Mouse (Mus musculus) hindbrain, postnatal 0 days (tissue): ENCODE data around the gene Myof. TPM values are rescaled to one million over a fixed set of nuclear protein-coding genes. Genes with fewer than 3 reads are reported as not detected.

Experiments used
- ATAC-seq: fragments of 200-750 bp; cut with Nextera tagmentation; 2 replicates; pipeline ENCODE4 v1.8.0; 2017; ENCODE audit warnings: mild to moderate bottlenecking, moderate TSS enrichment, moderate library complexity
- DNase-seq: peaks from one replicate; pipeline ENCODE4 v3.0.0-alpha.2; 2015; ENCODE audit warnings: low spot score
- H3K27ac ChIP-seq: fragments of 300-500 bp; sonication (generic); 2 replicates; pipeline ENCODE4 v1.5.1; 2014; ENCODE audit warnings: mild to moderate bottlenecking
- H3K27me3 ChIP-seq: fragments of 300-500 bp; sonication (generic); 2 replicates; pipeline ENCODE4 v1.6.1; 2014; ENCODE audit warnings: low read length, mixed read lengths; ENCODE audit not compliant: insufficient read depth
- H3K36me3 ChIP-seq: fragments of 300-500 bp; sonication (generic); 2 replicates; pipeline ENCODE4 v1.6.1; 2014; ENCODE audit warnings: low read length, mixed read lengths; ENCODE audit not compliant: insufficient read depth
- H3K4me1 ChIP-seq: fragments of 300-500 bp; sonication (generic); 2 replicates; pipeline ENCODE4 v1.6.1; 2014; ENCODE audit warnings: antibody characterized with exemption, low read length, mixed read lengths; ENCODE audit not compliant: insufficient read depth
- H3K4me2 ChIP-seq: fragments of 300-500 bp; sonication (generic); 2 replicates; pipeline ENCODE4 v1.6.1; 2014; ENCODE audit warnings: low read depth, mild to moderate bottlenecking, low read length, moderate library complexity, mixed read lengths
- H3K4me3 ChIP-seq: fragments of 300-500 bp; sonication (generic); 2 replicates; pipeline ENCODE4 v1.5.1; 2014; ENCODE audit warnings: low read length
- H3K9ac ChIP-seq: fragments of 300-500 bp; sonication (generic); replicated peaks from 2 replicates; pipeline ENCODE4 v1.6.1; 2014; ENCODE audit warnings: mild to moderate bottlenecking, low read length, moderate library complexity, mixed read lengths
- H3K9me3 ChIP-seq: fragments of 300-500 bp; sonication (generic); 2 replicates; pipeline ENCODE4 v1.6.1; 2016; ENCODE audit warnings: low read length, mixed read lengths
- CTCF ChIP-seq: IDR thresholded peaks from 2 replicates; pipeline ENCODE4 v1.5.1; 2016; ENCODE audit warnings: antibody characterized with exemption, control low read depth, low read depth
- WGBS: fragments of 180-500 bp; shearing (Covaris S2); extraction: QIAGEN DNeasy Blood & Tissue Kit; methylation state at CpG from one replicate; pipeline ENCODE4 v1.1.7; 2014; 5-methylcytosine and 5-hydroxymethylcytosine counted together
- polyA plus RNA-seq: library from polyadenylated mRNA; unstranded; fragments of >200 nt; fragmentation: Nextera tagmentation; extraction: Ambion mirVana; gene quantifications from 2 replicates; pipeline ENCODE4 v1.2.1, GENCODE M21; 2015
- total RNA-seq: library from RNA; depleted of rRNA; stranded (reverse); fragments of >200 nt; gene quantifications from 2 replicates; pipeline ENCODE4 v1.2.3, GENCODE M21; 2014

Myof gene
- total and polyA plus RNA-seq, 2 experiments from 2014 or later = 1.4 to 3.7 TPM

GRCm38 (mm10) chr19:37937092-37937491 lies 106.3 kb downstream of the Myof start:
- no peaks in the 10 kb centered on the region for H3K4me1 ChIP-seq
- peak; percentile 74 for TF ChIP-seq CTCF
- no peak overlapping the region for H3K4me3 ChIP-seq
- ATAC-seq = no peak
- no peaks in the 10 kb centered on the region for H3K27me3 ChIP-seq
- no peak overlapping the region for H3K9ac ChIP-seq
- H3K27ac ChIP-seq = no peak overlapping the region
- no peaks in the 10 kb centered on the region for H3K36me3 ChIP-seq
- no peaks in the 10 kb centered on the region for H3K9me3 ChIP-seq
- DNase-seq = peak; percentile 57
- no peak overlapping the region for H3K4me2 ChIP-seq

- ATAC-seq = no peak
- Histone ChIP-seq H3K27me3 (no peaks in the 10 kb centered on the region), H3K9me3 (no peaks in the 10 kb centered on the region), H3K4me2 (no peak overlapping the region), H3K4me1 (no peaks in the 10 kb centered on the region), H3K36me3 (no peaks in the 10 kb centered on the region), H3K9ac (no peak overlapping the region), H3K4me3 (no peak overlapping the region), H3K27ac (no peak overlapping the region)
- no peak for TF ChIP-seq CTCF
- 95% methylated on average over 6 of the region's 6 CpGs for WGBS
- no peak for DNase-seq
Measured at GRCm38 (mm10) chr19:37934640-37935039, 108.7 kb downstream of the Myof start.

DNA sequence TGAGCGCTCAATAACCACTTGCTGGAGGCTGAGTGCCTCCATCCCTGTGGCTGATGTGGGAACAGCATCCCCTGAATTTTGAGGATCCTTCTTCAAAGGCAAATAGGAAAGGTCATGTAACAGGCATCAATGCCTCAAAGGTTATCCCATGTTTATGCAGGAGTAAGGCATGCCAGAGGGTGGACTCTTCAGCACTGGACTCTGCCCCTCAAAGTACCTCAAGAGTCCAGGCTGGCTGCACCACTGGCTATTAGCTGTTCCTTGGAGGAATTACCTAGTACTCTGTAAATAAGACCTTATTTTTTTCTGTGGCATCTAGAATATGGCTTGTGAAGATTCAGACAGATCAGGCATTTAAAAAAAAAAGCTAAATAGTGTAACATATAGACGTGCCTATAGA lies 111.2 kb downstream of the Myof start:
- WGBS = 93% methylated on average over 2 of the region's 2 CpGs

GRCm38 (mm10) chr19:37927911-37928310 lies 115.5 kb downstream of the Myof start:
- no peaks in the 10 kb centered on the region for H3K27me3 ChIP-seq
- WGBS = 79% methylated on average over 7 of the region's 7 CpGs
- no peaks in the 10 kb centered on the region for H3K9me3 ChIP-seq
- DNase-seq (no peak), ATAC-seq (no peak)
- H3K4me2 ChIP-seq = no peak overlapping the region
- no peaks in the 10 kb centered on the region for H3K36me3 ChIP-seq
- no peaks in the 10 kb centered on the region for H3K4me1 ChIP-seq
- H3K9ac ChIP-seq = no peak overlapping the region
- no peak overlapping the region for H3K27ac ChIP-seq
- no peak overlapping the region for H3K4me3 ChIP-seq
- TF ChIP-seq CTCF = no peak

More for the DNA sequence above, 111.2 kb downstream of the Myof start:
- Histone ChIP-seq H3K4me3 (no peak overlapping the region), H3K4me1 (no peaks in the 10 kb centered on the region), H3K9ac (no peak overlapping the region), H3K27ac (no peak overlapping the region), H3K9me3 (no peaks in the 10 kb centered on the region), H3K4me2 (no peak overlapping the region), H3K36me3 (no peaks in the 10 kb centered on the region), H3K27me3 (no peaks in the 10 kb centered on the region)
- no peak for ATAC-seq
- TF ChIP-seq CTCF = no peak
- no peak for DNase-seq

DNA sequence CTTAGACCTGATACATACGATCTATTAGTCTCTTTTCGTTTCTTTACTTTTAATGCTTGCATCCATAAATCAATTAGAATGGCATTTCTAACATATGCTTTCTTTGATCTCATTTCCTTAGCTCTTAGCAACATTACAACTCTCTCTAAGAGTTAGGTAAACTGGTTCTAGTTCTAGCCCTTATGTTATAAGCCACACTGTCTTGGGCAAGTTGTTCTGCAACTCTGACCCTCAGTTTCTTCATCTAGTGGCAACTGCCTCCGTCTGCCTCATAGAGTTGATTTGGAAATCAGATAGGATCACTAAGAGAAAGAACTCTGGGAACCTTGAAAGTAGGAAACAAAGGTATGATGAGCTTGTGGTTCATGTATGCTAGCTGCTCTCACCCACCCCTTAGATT lies 118.1 kb downstream of the Myof start:
- Histone ChIP-seq H3K9ac (no peak overlapping the region), H3K4me2 (no peak overlapping the region), H3K27ac (no peak overlapping the region), H3K27me3 (no peaks in the 10 kb centered on the region), H3K4me1 (no peaks in the 10 kb centered on the region), H3K4me3 (no peak overlapping the region), H3K36me3 (no peaks in the 10 kb centered on the region), H3K9me3 (no peaks in the 10 kb centered on the region)
- WGBS = 91% methylated on average over 3 of the region's 3 CpGs
- TF ChIP-seq CTCF = no peak
- ATAC-seq = no peak
- no peak for DNase-seq

DNA sequence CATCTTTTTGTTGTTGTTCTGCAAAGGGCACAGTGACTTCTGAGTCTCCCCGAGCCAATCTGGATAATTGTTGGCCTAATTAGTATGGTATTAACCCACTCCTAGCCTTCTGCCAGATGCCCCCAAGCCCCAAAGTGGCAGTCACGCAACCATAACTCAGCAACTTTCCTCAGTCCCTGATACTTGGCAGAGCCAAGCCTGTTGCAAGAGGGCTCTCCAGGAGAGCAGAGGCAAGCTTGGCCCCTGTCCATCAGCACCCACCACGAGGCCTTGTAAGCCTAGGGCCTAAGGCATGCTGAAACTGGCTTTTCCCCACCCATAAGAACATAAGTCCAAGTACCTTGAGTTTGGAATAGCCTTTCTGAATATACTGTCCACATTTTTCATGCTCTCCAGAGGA lies 119.1 kb downstream of the Myof start:
- Histone ChIP-seq H3K9ac (no peak overlapping the region), H3K4me1 (no peaks in the 10 kb centered on the region), H3K27me3 (no peaks in the 10 kb centered on the region), H3K4me2 (no peak overlapping the region), H3K36me3 (no peaks in the 10 kb centered on the region), H3K4me3 (no peak overlapping the region), H3K27ac (no peak overlapping the region), H3K9me3 (no peaks in the 10 kb centered on the region)
- WGBS = 34% methylated on average over 3 of the region's 3 CpGs
- ATAC-seq = no peak
- no peak for TF ChIP-seq CTCF
- no peak for DNase-seq

DNA sequence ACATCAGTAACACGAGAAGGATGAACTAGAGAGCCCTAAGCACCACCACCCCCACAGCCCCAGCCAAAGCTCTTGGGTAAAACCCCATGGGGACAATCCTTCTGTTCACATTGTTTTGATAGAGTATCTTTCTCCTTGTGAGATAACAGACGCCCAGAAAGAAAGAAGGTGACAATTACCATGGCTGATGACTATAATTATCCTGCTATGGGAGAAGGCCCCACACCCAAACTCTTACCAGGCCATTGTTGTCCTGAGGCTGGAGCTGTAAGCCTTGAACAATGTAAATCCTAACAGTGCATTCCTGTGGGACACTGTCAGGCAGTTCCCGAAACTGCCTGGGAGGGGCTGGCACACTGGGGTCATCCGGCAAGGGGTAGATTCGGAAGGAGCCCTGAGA lies 122.3 kb downstream of the Myof start:
- H3K4me3 ChIP-seq = no peak overlapping the region
- DNase-seq = no peak
- H3K27me3 ChIP-seq = no peaks in the 10 kb centered on the region
- no peak overlapping the region for H3K27ac ChIP-seq
- no peak overlapping the region for H3K9ac ChIP-seq
- H3K4me1 ChIP-seq = no peaks in the 10 kb centered on the region
- WGBS = 61% methylated on average over 5 of the region's 5 CpGs
- no peak for TF ChIP-seq CTCF
- H3K36me3 ChIP-seq = no peaks in the 10 kb centered on the region
- H3K4me2 ChIP-seq = no peak overlapping the region
- no peak for ATAC-seq
- H3K9me3 ChIP-seq = no peaks in the 10 kb centered on the region

DNA sequence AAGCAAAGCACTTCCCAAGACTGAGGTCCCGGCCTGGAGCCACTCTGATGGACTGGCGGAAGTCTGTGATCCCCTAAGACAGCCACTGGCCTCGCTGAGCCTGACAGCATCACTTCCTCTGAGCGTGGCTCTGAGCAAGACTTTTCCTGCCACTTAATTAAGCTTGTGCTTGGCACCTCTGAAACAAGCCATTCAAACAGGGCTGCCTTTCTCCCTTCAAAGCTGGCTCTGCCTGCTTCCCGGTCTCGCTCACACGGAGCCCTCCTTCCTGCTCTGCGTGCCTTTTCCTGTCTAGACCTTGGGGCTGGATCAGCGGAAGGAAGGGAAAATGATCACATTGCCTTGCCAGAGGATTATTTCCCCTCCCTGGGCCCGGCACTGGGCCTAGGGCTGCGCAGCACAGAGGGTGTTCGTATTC lies 124.9 kb downstream of the Myof start:
- 57% methylated on average over 12 of the region's 12 CpGs for WGBS
- Histone ChIP-seq H3K27ac (no peak overlapping the region), H3K4me2 (no peak overlapping the region), H3K9ac (no peak overlapping the region), H3K36me3 (no peaks in the 10 kb centered on the region), H3K4me3 (no peak overlapping the region), H3K27me3 (no peaks in the 10 kb centered on the region), H3K4me1 (no peaks in the 10 kb centered on the region), H3K9me3 (no peaks in the 10 kb centered on the region)
- ATAC-seq (peak; percentile 38; the same call in 1 of the 2 replicates), DNase-seq (peak; percentile 13)
- no peak for TF ChIP-seq CTCF
